Mouse (Mus musculus): Measurements from ENCODE around the gene Olfr765. TPM values are rescaled to one million over a fixed set of nuclear protein-coding genes. Genes with fewer than 3 reads are reported as not detected.

The Olfr765 gene
- total and polyA plus RNA-seq, 3 experiments, result not detected

- no peak for DNase-seq (ENCODE audit: low read depth, low spot score)
- no peak overlapping the region for H3K27ac ChIP-seq (ENCODE audit: control insufficient read depth, low read depth, low read length)
Measured at GRCm38 (mm10) chr10:128995796-128996195, 54.0 kb downstream of the Olfr765 start.

More at GRCm38 (mm10) chr10:128995796-128996195, 54.0 kb downstream of the Olfr765 start:
- H3K4me3 ChIP-seq (ENCODE audit: control insufficient read depth in 1 of 2, insufficient read depth in 1 of 2, low read depth in 2 of 2, low read length in 2 of 2), result no peak overlapping the region
- no peaks in the 10 kb centered on the region for H3K4me1 ChIP-seq (ENCODE audit: control insufficient read depth in 1 of 2, insufficient read depth in 2 of 2, low read length in 2 of 2)
- no peaks in the 10 kb centered on the region for H3K36me3 ChIP-seq (ENCODE audit: control insufficient read depth in 1 of 2, insufficient read depth in 2 of 2, low read length in 2 of 2)
- peaks cover 0 to 2% of the 10 kb centered on the region in 2 experiments; a peak in 1 of 4 replicates for H3K27me3 ChIP-seq (ENCODE audit: control insufficient read depth in 1 of 2, insufficient read depth in 2 of 2, low read length in 2 of 2)
- no peaks in the 10 kb centered on the region for H3K9me3 ChIP-seq (replicated peaks; ENCODE audit: insufficient read depth, low read length)
- no peak for TF ChIP-seq MXI1 (IDR thresholded peaks at IDR 0.05; ENCODE audit: low read depth, low read length)
- no peak for TF ChIP-seq NRF1 (IDR thresholded peaks at IDR 0.05; ENCODE audit: insufficient read depth, low read depth, low read length, poor library complexity, severe bottlenecking)
- no peak for TF ChIP-seq CHD2 (IDR thresholded peaks at IDR 0.05; ENCODE audit: low read length)
- no peak for TF ChIP-seq POLR2AphosphoS5 (IDR thresholded peaks at IDR 0.05; ENCODE audit: borderline replicate concordance, low read depth, low read length)
- no peak for TF ChIP-seq E2F4 (IDR thresholded peaks at IDR 0.05; ENCODE audit: borderline replicate concordance, low read depth, low read length)
- TF ChIP-seq RCOR1 (IDR thresholded peaks at IDR 0.05; ENCODE audit: low read depth, low read length), result no peak
- TF ChIP-seq MAX (IDR thresholded peaks at IDR 0.05; ENCODE audit: low read length), result no peak
- no peak for TF ChIP-seq ELF1 (IDR thresholded peaks at IDR 0.05; ENCODE audit: low read depth, low read length)
- TF ChIP-seq MAFK (IDR thresholded peaks at IDR 0.05; ENCODE audit: borderline replicate concordance, low read depth, low read length), result no peak
- no peak for TF ChIP-seq SIN3A (IDR thresholded peaks at IDR 0.05; ENCODE audit: low read length)
- TF ChIP-seq POLR2AphosphoS2 (IDR thresholded peaks at IDR 0.05; ENCODE audit: low read length), result no peak
- no peak for TF ChIP-seq MEF2A (IDR thresholded peaks at IDR 0.05; ENCODE audit: extremely low read depth, insufficient replicate concordance, low read depth, low read length, poor library complexity, severe bottlenecking)
- TF ChIP-seq CHD1 (IDR thresholded peaks at IDR 0.05; ENCODE audit: low read depth, low read length), result no peak
- no peak for TF ChIP-seq MAZ (IDR thresholded peaks at IDR 0.05; ENCODE audit: low read depth, low read length)
- TF ChIP-seq SMC3 (IDR thresholded peaks at IDR 0.05; ENCODE audit: low read depth, low read length), result no peak
- TF ChIP-seq JUND (IDR thresholded peaks at IDR 0.05; ENCODE audit: low read depth, low read length), result no peak
- H3K9ac ChIP-seq (ENCODE audit: control insufficient read depth, low read depth, low read length, poor library complexity, severe bottlenecking), result no peak overlapping the region
- H3K79me2 ChIP-seq (ENCODE audit: control insufficient read depth, insufficient read depth, low read length, poor library complexity), result no peaks in the 10 kb centered on the region

Other genes with a start within 250 kb of the Olfr765 start
- gene Dnajc14, start 245.9 kb downstream of the Olfr765 start, total RNA-seq (2012; rRNA removed), result 22.2 and 27.7 TPM in 2 replicates
- 10 to 100 TPM in 1 of 2 experiments, not detected in 1; 36.7 TPM for gene Dnajc14, start 245.9 kb downstream of the Olfr765 start, polyA plus RNA-seq (2012; ENCODE audit: insufficient read depth in 1 of 2, insufficient read length in 2 of 2, low read depth in 1 of 2, low replicate concordance in 2 of 2, missing spikeins in 1 of 2)
- gene Tmem198b, start 245.6 kb downstream of the Olfr765 start, total RNA-seq (2012; rRNA removed), result 2.2 and 3.1 TPM in 2 replicates
- 1 to 10 TPM in 1 of 2 experiments, not detected in 1; 8.6 TPM for gene Tmem198b, start 245.6 kb downstream of the Olfr765 start, polyA plus RNA-seq (2012; ENCODE audit: insufficient read depth in 1 of 2, insufficient read length in 2 of 2, low read depth in 1 of 2, low replicate concordance in 2 of 2, missing spikeins in 1 of 2)
- 100 and 103 TPM in 2 replicates for gene Sarnp, start 232.7 kb downstream of the Olfr765 start, total RNA-seq (2012; rRNA removed)
- 1,000 to 10,000 TPM in 1 of 2 experiments, 100 to 1,000 TPM in 1; 189 to 1,007 TPM for gene Sarnp, start 232.7 kb downstream of the Olfr765 start, polyA plus RNA-seq (2012; ENCODE audit: insufficient read depth in 1 of 2, insufficient read length in 2 of 2, low read depth in 1 of 2, low replicate concordance in 2 of 2, missing spikeins in 1 of 2)
- 90.7 and 100 TPM in 2 replicates for gene Ormdl2, start 228.4 kb downstream of the Olfr765 start, total RNA-seq (2012; rRNA removed)
- gene Ormdl2, start 228.4 kb downstream of the Olfr765 start, polyA plus RNA-seq (2012; ENCODE audit: insufficient read depth in 1 of 2, insufficient read length in 2 of 2, low read depth in 1 of 2, low replicate concordance in 2 of 2, missing spikeins in 1 of 2), result 100 to 1,000 TPM; 114 to 278 TPM
- 1.8 and 2.3 TPM in 2 replicates for gene Gdf11, start 158.3 kb downstream of the Olfr765 start, total RNA-seq (2012; rRNA removed)
- gene Gdf11, start 158.3 kb downstream of the Olfr765 start, polyA plus RNA-seq (2012; ENCODE audit: insufficient read depth in 1 of 2, insufficient read length in 2 of 2, low read depth in 1 of 2, low replicate concordance in 2 of 2, missing spikeins in 1 of 2), result 1 to 10 TPM in 1 of 2 experiments, not detected in 1; 2.8 TPM
- gene Cd63, start 149.0 kb downstream of the Olfr765 start, total RNA-seq (2012; rRNA removed), result 0.29 and 0.46 TPM in 2 replicates
- under 1 TPM in 1 of 2 experiments, not detected in 1; 0.64 TPM for gene Cd63, start 149.0 kb downstream of the Olfr765 start, polyA plus RNA-seq (2012; ENCODE audit: insufficient read depth in 1 of 2, insufficient read length in 2 of 2, low read depth in 1 of 2, low replicate concordance in 2 of 2, missing spikeins in 1 of 2)
- 1.2 and 2.9 TPM in 2 replicates for gene Rdh5, start 127.1 kb downstream of the Olfr765 start, total RNA-seq (2012; rRNA removed)
- 1 to 10 TPM in 1 of 2 experiments, not detected in 1; 4.2 TPM for gene Rdh5, start 127.1 kb downstream of the Olfr765 start, polyA plus RNA-seq (2012; ENCODE audit: insufficient read depth in 1 of 2, insufficient read length in 2 of 2, low read depth in 1 of 2, low replicate concordance in 2 of 2, missing spikeins in 1 of 2)
- gene Bloc1s1, start 126.0 kb downstream of the Olfr765 start, total RNA-seq (2012; rRNA removed), result 57.7 and 70.6 TPM in 2 replicates
- 10 to 100 TPM in 1 of 2 experiments, not detected in 1; 45.1 TPM for gene Bloc1s1, start 126.0 kb downstream of the Olfr765 start, polyA plus RNA-seq (2012; ENCODE audit: insufficient read depth in 1 of 2, insufficient read length in 2 of 2, low read depth in 1 of 2, low replicate concordance in 2 of 2, missing spikeins in 1 of 2)
- 0.04 and 0.16 TPM in 2 replicates for gene Itga7, start 116.2 kb downstream of the Olfr765 start, total RNA-seq (2012; rRNA removed)
- under 1 TPM in 1 of 2 experiments, not detected in 1; 0.14 TPM for gene Itga7, start 116.2 kb downstream of the Olfr765 start, polyA plus RNA-seq (2012; ENCODE audit: insufficient read depth in 1 of 2, insufficient read length in 2 of 2, low read depth in 1 of 2, low replicate concordance in 2 of 2, missing spikeins in 1 of 2)
- gene Mettl7b, start 89.0 kb downstream of the Olfr765 start, total RNA-seq (2012; rRNA removed), result not detected in 2 replicates
- gene Mettl7b, start 89.0 kb downstream of the Olfr765 start, polyA plus RNA-seq (2012; ENCODE audit: insufficient read depth in 1 of 2, insufficient read length in 2 of 2, low read depth in 1 of 2, low replicate concordance in 2 of 2, missing spikeins in 1 of 2), result not detected
- gene Olfr9, start 60.6 kb downstream of the Olfr765 start, total RNA-seq (2012; rRNA removed), result not detected in 2 replicates
- not detected for gene Olfr9, start 60.6 kb downstream of the Olfr765 start, polyA plus RNA-seq (2012; ENCODE audit: insufficient read depth in 1 of 2, insufficient read length in 2 of 2, low read depth in 1 of 2, low replicate concordance in 2 of 2, missing spikeins in 1 of 2)
- not detected in 2 replicates for gene Olfr763, start 39.2 kb downstream of the Olfr765 start, total RNA-seq (2012; rRNA removed)
- not detected for gene Olfr763, start 39.2 kb downstream of the Olfr765 start, polyA plus RNA-seq (2012; ENCODE audit: insufficient read depth in 1 of 2, insufficient read length in 2 of 2, low read depth in 1 of 2, low replicate concordance in 2 of 2, missing spikeins in 1 of 2)
- gene Olfr764-ps1, start 10.1 kb downstream of the Olfr765 start, total RNA-seq (2012; rRNA removed), result not detected in 2 replicates
- gene Olfr764-ps1, start 10.1 kb downstream of the Olfr765 start, polyA plus RNA-seq (2012; ENCODE audit: insufficient read depth in 1 of 2, insufficient read length in 2 of 2, low read depth in 1 of 2, low replicate concordance in 2 of 2, missing spikeins in 1 of 2), result not detected
- gene Olfr766-ps1, start 19.0 kb upstream of the Olfr765 start, total RNA-seq (2012; rRNA removed), result not detected in 2 replicates
- gene Olfr766-ps1, start 19.0 kb upstream of the Olfr765 start, polyA plus RNA-seq (2012; ENCODE audit: insufficient read depth in 1 of 2, insufficient read length in 2 of 2, low read depth in 1 of 2, low replicate concordance in 2 of 2, missing spikeins in 1 of 2), result not detected
- gene Olfr767, start 32.9 kb upstream of the Olfr765 start, total RNA-seq (2012; rRNA removed), result not detected in 2 replicates
- not detected for gene Olfr767, start 32.9 kb upstream of the Olfr765 start, polyA plus RNA-seq (2012; ENCODE audit: insufficient read depth in 1 of 2, insufficient read length in 2 of 2, low read depth in 1 of 2, low replicate concordance in 2 of 2, missing spikeins in 1 of 2)
- not detected in 2 replicates for gene Olfr768, start 49.4 kb upstream of the Olfr765 start, total RNA-seq (2012; rRNA removed)
- not detected for gene Olfr768, start 49.4 kb upstream of the Olfr765 start, polyA plus RNA-seq (2012; ENCODE audit: insufficient read depth in 1 of 2, insufficient read length in 2 of 2, low read depth in 1 of 2, low replicate concordance in 2 of 2, missing spikeins in 1 of 2)
- not detected in 2 replicates for gene Olfr769, start 67.9 kb upstream of the Olfr765 start, total RNA-seq (2012; rRNA removed)
- gene Olfr769, start 67.9 kb upstream of the Olfr765 start, polyA plus RNA-seq (2012; ENCODE audit: insufficient read depth in 1 of 2, insufficient read length in 2 of 2, low read depth in 1 of 2, low replicate concordance in 2 of 2, missing spikeins in 1 of 2), result not detected
- gene Olfr770, start 89.0 kb upstream of the Olfr765 start, total RNA-seq (2012; rRNA removed), result not detected in 2 replicates
- gene Olfr770, start 89.0 kb upstream of the Olfr765 start, polyA plus RNA-seq (2012; ENCODE audit: insufficient read depth in 1 of 2, insufficient read length in 2 of 2, low read depth in 1 of 2, low replicate concordance in 2 of 2, missing spikeins in 1 of 2), result not detected
- not detected in 2 replicates for gene Olfr771, start 114.8 kb upstream of the Olfr765 start, total RNA-seq (2012; rRNA removed)
- not detected for gene Olfr771, start 114.8 kb upstream of the Olfr765 start, polyA plus RNA-seq (2012; ENCODE audit: insufficient read depth in 1 of 2, insufficient read length in 2 of 2, low read depth in 1 of 2, low replicate concordance in 2 of 2, missing spikeins in 1 of 2)
- not detected in 2 replicates for gene Olfr772, start 127.9 kb upstream of the Olfr765 start, total RNA-seq (2012; rRNA removed)
- not detected for gene Olfr772, start 127.9 kb upstream of the Olfr765 start, polyA plus RNA-seq (2012; ENCODE audit: insufficient read depth in 1 of 2, insufficient read length in 2 of 2, low read depth in 1 of 2, low replicate concordance in 2 of 2, missing spikeins in 1 of 2)
- not detected in 2 replicates for gene Olfr773, start 137.4 kb upstream of the Olfr765 start, total RNA-seq (2012; rRNA removed)
- gene Olfr773, start 137.4 kb upstream of the Olfr765 start, polyA plus RNA-seq (2012; ENCODE audit: insufficient read depth in 1 of 2, insufficient read length in 2 of 2, low read depth in 1 of 2, low replicate concordance in 2 of 2, missing spikeins in 1 of 2), result not detected
- not detected in 2 replicates for gene Olfr774, start 186.2 kb upstream of the Olfr765 start, total RNA-seq (2012; rRNA removed)
- not detected for gene Olfr774, start 186.2 kb upstream of the Olfr765 start, polyA plus RNA-seq (2012; ENCODE audit: insufficient read depth in 1 of 2, insufficient read length in 2 of 2, low read depth in 1 of 2, low replicate concordance in 2 of 2, missing spikeins in 1 of 2)
- not detected in 2 replicates for gene Olfr775, start 198.4 kb upstream of the Olfr765 start, total RNA-seq (2012; rRNA removed)
- not detected for gene Olfr775, start 198.4 kb upstream of the Olfr765 start, polyA plus RNA-seq (2012; ENCODE audit: insufficient read depth in 1 of 2, insufficient read length in 2 of 2, low read depth in 1 of 2, low replicate concordance in 2 of 2, missing spikeins in 1 of 2)
- not detected in 2 replicates for gene Olfr776, start 209.1 kb upstream of the Olfr765 start, total RNA-seq (2012; rRNA removed)
- not detected for gene Olfr776, start 209.1 kb upstream of the Olfr765 start, polyA plus RNA-seq (2012; ENCODE audit: insufficient read depth in 1 of 2, insufficient read length in 2 of 2, low read depth in 1 of 2, low replicate concordance in 2 of 2, missing spikeins in 1 of 2)
- not detected in 2 replicates for gene Olfr777, start 221.5 kb upstream of the Olfr765 start, total RNA-seq (2012; rRNA removed)
- not detected for gene Olfr777, start 221.5 kb upstream of the Olfr765 start, polyA plus RNA-seq (2012; ENCODE audit: insufficient read depth in 1 of 2, insufficient read length in 2 of 2, low read depth in 1 of 2, low replicate concordance in 2 of 2, missing spikeins in 1 of 2)

All from MEL (cell line).